Mouse (Mus musculus) adrenal gland, adult 18-20 months (tissue): ENCODE measurements at regions not wholly inside any gene's neighbourhood (a gene's known extent, or its start where the extent isn't known, plus 50 kb on each side); places are given as distances from the start of the nearest gene placed in this dataset.
"Not testable (repeated sequence)": the region's sequence is repeated elsewhere in the genome, so short reads cannot be mapped to it uniquely, and the experiment has no call there.

Experiments used
- DNase-seq, 2 experiments: peaks; one replicate each; pipeline ENCODE4 v3.0.0; 2021 to 2022; ENCODE audit warnings: low spot score in 2 of 2

DNA sequence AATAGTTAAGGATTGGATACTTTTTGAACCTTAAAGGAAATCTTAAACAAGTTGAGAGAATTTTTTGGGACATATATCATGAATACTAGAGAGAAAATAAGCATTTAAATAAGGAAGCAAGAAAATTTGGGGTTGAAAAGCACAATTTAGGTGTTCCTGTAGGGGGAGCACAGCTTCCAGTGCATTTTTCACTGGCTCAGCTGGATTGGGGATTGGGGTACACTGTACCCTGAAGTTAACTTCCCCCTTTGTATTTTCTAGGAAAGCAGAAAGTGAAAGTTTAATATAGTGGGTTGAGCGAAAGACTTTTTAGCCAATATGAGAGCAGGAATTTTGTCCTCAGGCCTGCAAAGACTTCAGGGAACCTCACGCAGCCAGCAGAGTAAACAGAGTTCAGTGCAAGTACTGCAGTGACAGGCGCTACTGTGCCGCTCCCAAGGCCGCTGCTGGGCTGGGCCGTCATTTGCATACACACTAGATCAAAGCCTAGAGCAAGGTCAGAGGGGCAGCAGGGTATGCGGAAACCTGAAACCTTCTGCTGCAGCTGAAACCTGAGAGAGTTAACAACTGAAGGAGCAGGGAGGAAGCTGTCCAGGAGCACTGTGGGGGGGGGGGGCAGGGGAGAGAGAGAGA lies 1111.4 kb downstream of the H2al1n start:
- peak; percentile 16 to 24 for DNase-seq

DNA sequence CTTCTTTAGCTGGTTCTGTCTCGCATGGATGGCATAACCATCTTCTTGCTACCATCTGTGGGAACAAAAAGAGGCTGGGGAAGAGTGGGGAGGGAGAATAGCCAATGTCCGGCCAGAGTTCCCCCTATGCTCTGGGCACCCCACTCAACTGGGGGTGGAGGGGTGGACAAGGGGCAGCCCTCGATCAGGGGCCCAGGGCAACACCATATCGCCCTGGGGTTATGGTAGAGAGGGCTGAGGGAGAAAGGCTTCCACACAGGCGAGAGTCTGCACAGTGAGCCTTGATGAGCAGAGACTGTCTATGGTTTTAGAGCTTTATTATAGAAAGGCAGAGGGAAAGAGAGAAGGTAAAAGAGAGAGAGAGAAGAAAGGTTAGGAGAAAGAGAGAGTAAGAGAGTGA lies 1112.0 kb downstream of the H2al1n start:
- DNase-seq = no peak

DNA sequence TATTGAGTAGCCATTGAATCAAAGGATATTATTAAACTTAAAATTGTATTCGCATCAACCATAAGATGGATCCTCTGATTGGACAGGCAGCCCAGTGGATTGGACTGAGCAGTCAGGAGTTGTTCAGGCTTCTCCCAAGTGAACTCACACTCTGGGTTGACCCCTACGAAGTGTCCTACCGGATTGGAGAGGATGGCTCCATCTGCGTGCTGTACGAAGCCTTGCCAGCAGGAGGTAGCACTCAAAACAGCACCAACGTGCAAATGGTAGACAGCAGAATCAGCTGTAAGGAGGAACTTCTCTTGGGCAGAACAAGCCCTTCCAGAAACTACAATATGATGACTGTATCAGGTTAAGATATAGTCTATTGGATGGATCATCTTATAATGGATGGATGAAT lies 1154.2 kb downstream of the H2al1n start:
- not testable (repeated sequence) for DNase-seq
